In genomic region chr17:13761179-13761913, GRCm38 (mm10) we compare ENCODE assay signal across 8 mouse cellular contexts. TPM values are rescaled to one million over a fixed set of nuclear protein-coding genes. Genes with fewer than 3 reads are reported as not detected.
DNase-seq lines count a peak whose midpoint lies in the region; ATAC-seq and TF ChIP-seq lines count a peak whose summit lies in the region.

TSS of gene Tcte2 (minus strand) at chr17:13761825.

- H3K79me2 ChIP-seq in CH12.LX (replicated peaks; ENCODE audit: control insufficient read depth, extremely low read depth, insufficient read depth, poor library complexity, severe bottlenecking) = 0 out of 2 replicates have a peak, but pooled peaks cover 2% of the 10 kb centered on the region

- dilution Hi-C loops in CH12.LX (cut with MboI; ENCODE audit: extremely low pct_ligation_motif_present, extremely low pct_unique_long_range_greater_than_20kb, low sequenced_read_pairs) = no loop called here

- no peak for TF ChIP-seq EP300 in CH12.LX (IDR thresholded peaks at IDR 0.05; ENCODE audit: low read length)
- no peak for TF ChIP-seq EP300 in liver, embryonic 14.5 days (IDR thresholded peaks at IDR 0.05; ENCODE audit: low read depth)

- TF ChIP-seq RAD21 in CH12.LX (IDR thresholded peaks at IDR 0.05; ENCODE audit: low read depth, low read length) = no peak

- no peaks in the 10 kb centered on the region for H3K36me3 ChIP-seq in CH12.LX (replicated peaks in 1 of 2; ENCODE audit: control insufficient read depth in 1 of 2, insufficient read depth in 1 of 2, low read length in 1 of 2)
- H3K36me3 ChIP-seq in embryonic facial prominence, embryonic 12.5 days = no peaks in the 10 kb centered on the region
- H3K36me3 ChIP-seq in heart, embryonic 12.5 days = no peaks in the 10 kb centered on the region
- no peaks in the 10 kb centered on the region for H3K36me3 ChIP-seq in kidney, embryonic 14.5 days (ENCODE audit: control insufficient read depth, insufficient read depth, low read length)
- no peaks in the 10 kb centered on the region for H3K36me3 ChIP-seq in liver, embryonic 14.5 days (replicated peaks; ENCODE audit: control insufficient read depth, insufficient read depth, low read depth)
- no peaks in the 10 kb centered on the region for H3K36me3 ChIP-seq in neural tube, embryonic 14.5 days (ENCODE audit: control insufficient read depth, insufficient read depth, low read length)

- ATAC-seq in embryonic facial prominence, embryonic 12.5 days (ENCODE audit: insufficient number of reproducible peaks, insufficient read depth, low FRiP score, low TSS enrichment) = 0 out of 2 replicates have a peak, but pooled peaks have one; percentile 22
- peak; percentile 63 for ATAC-seq in heart, embryonic 12.5 days (ENCODE audit: insufficient number of reproducible peaks, low FRiP score)
- ATAC-seq in kidney, embryonic 14.5 days (ENCODE audit: low FRiP score, low TSS enrichment) = peak; percentile 28; the same call in 1 of the 2 replicates
- ATAC-seq in liver, embryonic 14.5 days (ENCODE audit: insufficient read depth) = 0 out of 2 replicates have a peak, but pooled peaks have one; percentile 7
- peak; percentile 38 for ATAC-seq in neural tube, embryonic 14.5 days (ENCODE audit: low read depth)

- WGBS in embryonic facial prominence, embryonic 12.5 days = under 1% methylated on average over 74 of the region's 74 CpGs
- WGBS in heart, embryonic 12.5 days = under 1% methylated on average over 72 of the region's 74 CpGs
- WGBS in kidney, embryonic 14.5 days = under 1% methylated on average over 74 of the region's 74 CpGs
- WGBS in liver, embryonic 14.5 days (ENCODE audit: insufficient replicate concordance) = under 1% methylated on average over 71 of the region's 74 CpGs
- under 1% methylated on average over 74 of the region's 74 CpGs for WGBS in neural tube, embryonic 14.5 days

- in situ Hi-C loops in CH12.LX (cut with MboI; ENCODE audit: low pct_ligation_motif_present, low pct_unique_long_range_greater_than_20kb, low sequenced_read_pairs) = no loop called here

- no peak for TF ChIP-seq POLR2A in CH12.LX (IDR thresholded peaks at IDR 0.05; ENCODE audit: low read depth, low read length)

- TF ChIP-seq CTCF in CH12.LX (conservative IDR thresholded peaks at IDR 0.05 in 1 of 2, IDR thresholded peaks at IDR 0.05 in 1 of 2; ENCODE audit: low read depth in 2 of 2, low read length in 2 of 2) = no peak
- no peak for TF ChIP-seq CTCF in liver, embryonic 14.5 days (IDR thresholded peaks at IDR 0.05; ENCODE audit: low read depth)

- peaks cover 17% of the 10 kb centered on the region for H3K27me3 ChIP-seq in CH12.LX (replicated peaks)
- H3K27me3 ChIP-seq in embryonic facial prominence, embryonic 12.5 days = no peaks in the 10 kb centered on the region
- H3K27me3 ChIP-seq in heart, embryonic 12.5 days (replicated peaks) = no peaks in the 10 kb centered on the region
- peaks cover 3% of the 10 kb centered on the region; the same call in 1 of the 2 replicates for H3K27me3 ChIP-seq in kidney, embryonic 14.5 days (ENCODE audit: control insufficient read depth, insufficient read depth, low read length)
- H3K27me3 ChIP-seq in liver, embryonic 14.5 days (ENCODE audit: control insufficient read depth, insufficient read depth, low read length) = peaks cover 45% of the 10 kb centered on the region
- no peaks in the 10 kb centered on the region; the same call in 1 of the 2 replicates for H3K27me3 ChIP-seq in neural tube, embryonic 14.5 days (ENCODE audit: control insufficient read depth, insufficient read depth, low read length)

- no peak for DNase-seq in CH12.LX (ENCODE audit: extremely low read depth)
- DNase-seq in adrenal gland, adult 2 months = peak; percentile 80
- DNase-seq in liver, embryonic 14.5 days (ENCODE audit: low read depth in 3 of 3, low spot score in 3 of 3) = no peak
- no peak for DNase-seq in spleen, postnatal 14 days (ENCODE audit: low spot score in 2 of 2)

- H3K4me2 ChIP-seq in CH12.LX (ENCODE audit: insufficient read depth, low read depth, poor library complexity, severe bottlenecking) = peak within 1 kb of the TSS; percentile 96
- H3K4me2 ChIP-seq in embryonic facial prominence, embryonic 12.5 days (replicated peaks) = peak within 1 kb of the TSS; percentile 91
- peak within 1 kb of the TSS; percentile 91 for H3K4me2 ChIP-seq in heart, embryonic 12.5 days
- peak within 1 kb of the TSS; percentile 99 for H3K4me2 ChIP-seq in kidney, embryonic 14.5 days (replicated peaks; ENCODE audit: low read depth, low read length)
- peak within 1 kb of the TSS; percentile 55 for H3K4me2 ChIP-seq in liver, embryonic 14.5 days (ENCODE audit: low read depth)
- peak within 1 kb of the TSS; percentile 75 for H3K4me2 ChIP-seq in neural tube, embryonic 14.5 days (ENCODE audit: low read depth, low read length)

- H3K9me3 ChIP-seq in CH12.LX (replicated peaks; ENCODE audit: low read length) = peaks cover 6% of the 10 kb centered on the region
- no peaks in the 10 kb centered on the region for H3K9me3 ChIP-seq in embryonic facial prominence, embryonic 12.5 days
- no peaks in the 10 kb centered on the region for H3K9me3 ChIP-seq in heart, embryonic 12.5 days (replicated peaks)
- H3K9me3 ChIP-seq in kidney, embryonic 14.5 days (ENCODE audit: control insufficient read depth, low read length) = no peaks in the 10 kb centered on the region
- H3K9me3 ChIP-seq in liver, embryonic 14.5 days (ENCODE audit: control insufficient read depth, low read length) = no peaks in the 10 kb centered on the region
- H3K9me3 ChIP-seq in neural tube, embryonic 14.5 days (ENCODE audit: control insufficient read depth, low read length) = no peaks in the 10 kb centered on the region

- H3K9ac ChIP-seq in CH12.LX (ENCODE audit: insufficient read depth, low read depth) = peak within 1 kb of the TSS; percentile 71
- H3K9ac ChIP-seq in embryonic facial prominence, embryonic 12.5 days = peak within 1 kb of the TSS; percentile 87
- H3K9ac ChIP-seq in heart, embryonic 12.5 days = peak within 1 kb of the TSS; percentile 97
- peak within 1 kb of the TSS; percentile 89 for H3K9ac ChIP-seq in kidney, embryonic 14.5 days (ENCODE audit: low read depth, low read length)
- H3K9ac ChIP-seq in liver, embryonic 14.5 days (replicated peaks) = no peak within 1 kb of the TSS
- H3K9ac ChIP-seq in neural tube, embryonic 14.5 days (replicated peaks; ENCODE audit: low read depth, low read length) = peak within 1 kb of the TSS; percentile 97

- peak within 1 kb of the TSS; percentile 25 to 85 (median 63) for H3K4me3 ChIP-seq in CH12.LX (replicated peaks in 1 of 3; ENCODE audit: low read depth in 2 of 3, low read length in 2 of 3, poor library complexity in 1 of 3)
- H3K4me3 ChIP-seq in embryonic facial prominence, embryonic 12.5 days = peak within 1 kb of the TSS; percentile 96
- peak within 1 kb of the TSS; percentile 79 for H3K4me3 ChIP-seq in heart, embryonic 12.5 days
- peak within 1 kb of the TSS; percentile 91 for H3K4me3 ChIP-seq in kidney, embryonic 14.5 days (ENCODE audit: low read length)
- peak within 1 kb of the TSS; percentile 51 to 55 for H3K4me3 ChIP-seq in liver, embryonic 14.5 days (ENCODE audit: insufficient read depth in 1 of 2, low read depth in 2 of 2, low read length in 2 of 2)
- peak within 1 kb of the TSS; percentile 96 for H3K4me3 ChIP-seq in neural tube, embryonic 14.5 days (ENCODE audit: low read depth, low read length)

- H3K27ac ChIP-seq in CH12.LX (ENCODE audit: insufficient read depth, low read depth) = no peak within 1 kb of the TSS
- peak within 1 kb of the TSS; percentile 84 for H3K27ac ChIP-seq in embryonic facial prominence, embryonic 12.5 days
- peak within 1 kb of the TSS; percentile 97 for H3K27ac ChIP-seq in heart, embryonic 12.5 days (ENCODE audit: poor library complexity, severe bottlenecking)
- peak within 1 kb of the TSS; percentile 85 for H3K27ac ChIP-seq in kidney, embryonic 14.5 days (ENCODE audit: low read depth, low read length)
- no peak within 1 kb of the TSS for H3K27ac ChIP-seq in liver, embryonic 14.5 days
- H3K27ac ChIP-seq in neural tube, embryonic 14.5 days (ENCODE audit: low read depth, low read length) = peak within 1 kb of the TSS; percentile 98

- H3K4me1 ChIP-seq in CH12.LX (ENCODE audit: control insufficient read depth in 1 of 2, insufficient read depth in 2 of 2) = peaks cover 6 to 11% of the 10 kb centered on the region in 2 experiments; a peak in 3 of 4 replicates
- H3K4me1 ChIP-seq in embryonic facial prominence, embryonic 12.5 days = peaks cover 11% of the 10 kb centered on the region; the same call in 1 of the 2 replicates
- H3K4me1 ChIP-seq in heart, embryonic 12.5 days (replicated peaks) = peaks cover 36% of the 10 kb centered on the region
- peaks cover 4% of the 10 kb centered on the region for H3K4me1 ChIP-seq in kidney, embryonic 14.5 days (ENCODE audit: control insufficient read depth, insufficient read depth, low read length)
- H3K4me1 ChIP-seq in liver, embryonic 14.5 days (replicated peaks; ENCODE audit: control insufficient read depth in 2 of 2, insufficient read depth in 2 of 2, low read length in 1 of 2) = no peaks in the 10 kb centered on the region; a peak in 1 of 4 replicates
- H3K4me1 ChIP-seq in neural tube, embryonic 14.5 days (ENCODE audit: control insufficient read depth, insufficient read depth, low read length) = peaks cover 12% of the 10 kb centered on the region; the same call in 1 of the 2 replicates

TF ChIP-seq in CH12.LX, 34 proteins besides CTCF, POLR2A, EP300 and RAD21:
- TF ChIP-seq E2F4 (IDR thresholded peaks at IDR 0.05; ENCODE audit: insufficient replicate concordance, low read depth, low read length) = no peak
- TF ChIP-seq USF1 (IDR thresholded peaks at IDR 0.05; ENCODE audit: low read depth, low read length) = peak; percentile 27
- no peak for TF ChIP-seq MAFK (IDR thresholded peaks at IDR 0.05; ENCODE audit: insufficient replicate concordance, low read length)

RNA-seq across cellular contexts. Expression of gene Tcte2, which starts in this region (rescaled TPM):
- total RNA-seq in CH12.LX (2012; rRNA removed) = 0.17 TPM in 1 of 2 replicates, not detected in the other
- total RNA-seq in CH12.LX (2014; rRNA removed) = not detected in 2 replicates
- not detected in 2 replicates for polyA plus RNA-seq in CH12.LX (2012; ENCODE audit: insufficient read length, low read depth)
- total RNA-seq in adrenal gland, adult 2 months (2021) = 1 to 10 TPM; 3.4 to 5.7 TPM
- 0.90 and 1.9 TPM in 2 replicates for polyA plus RNA-seq in adrenal gland, adult 2 months (2012; rRNA removed)
- polyA plus RNA-seq in embryonic facial prominence, embryonic 12.5 days (2016; fragmentation: Nextera tagmentation; extraction: Ambion mirVana) = 7.0 and 7.1 TPM in 2 replicates
- polyA plus RNA-seq in heart, embryonic 12.5 days (2016; fragmentation: Nextera tagmentation; extraction: Ambion mirVana) = 3.6 and 4.9 TPM in 2 replicates
- polyA plus RNA-seq in kidney, embryonic 14.5 days (2014; fragmentation: Nextera tagmentation; extraction: Ambion mirVana) = 3.4 and 4.6 TPM in 2 replicates
- polyA plus RNA-seq in liver, embryonic 14.5 days (2012; rRNA removed) = 0.12 and 0.26 TPM in 2 replicates
- 0.32 TPM in 1 of 2 replicates, not detected in the other for polyA plus RNA-seq in liver, embryonic 14.5 days (2014; fragmentation: Nextera tagmentation; extraction: Ambion mirVana)
- 18.8 and 31.1 TPM in 2 replicates for polyA plus RNA-seq in neural tube, embryonic 14.5 days (2014; fragmentation: Nextera tagmentation; extraction: Ambion mirVana)

Comparison
In these comparisons a context has a peak if more than half of its experiments do, and no peak if none do; other contexts are left out.
1. Peak in ATAC-seq, H3K4me3 ChIP-seq and H3K4me2 ChIP-seq in liver, embryonic 14.5 days; RNA of the gene not detected or under 1 TPM.
2. H3K27ac ChIP-seq: peak in embryonic facial prominence, embryonic 12.5 days (single experiment), heart, embryonic 12.5 days (single experiment), kidney, embryonic 14.5 days (single experiment) and neural tube, embryonic 14.5 days (single experiment); none in CH12.LX (single experiment) and liver, embryonic 14.5 days (single experiment).
3. ATAC-seq: peak in every context shown above with its lines; median percentile 63 in heart, embryonic 12.5 days; 38 in neural tube, embryonic 14.5 days; 28 in kidney, embryonic 14.5 days; 22 in embryonic facial prominence, embryonic 12.5 days; 7 in liver, embryonic 14.5 days.
4. Peak in every context shown above with its lines, with median percentiles within 50 percentile points of each other: H3K4me2 ChIP-seq and H3K4me3 ChIP-seq.